Mouse (Mus musculus) cerebellum, adult 11 months (tissue): ENCODE measurements around the gene Coro2b.

Experiments
- DNase-seq: peaks from one replicate; pipeline ENCODE4 v3.0.0; 2022

The Coro2b gene

DNA sequence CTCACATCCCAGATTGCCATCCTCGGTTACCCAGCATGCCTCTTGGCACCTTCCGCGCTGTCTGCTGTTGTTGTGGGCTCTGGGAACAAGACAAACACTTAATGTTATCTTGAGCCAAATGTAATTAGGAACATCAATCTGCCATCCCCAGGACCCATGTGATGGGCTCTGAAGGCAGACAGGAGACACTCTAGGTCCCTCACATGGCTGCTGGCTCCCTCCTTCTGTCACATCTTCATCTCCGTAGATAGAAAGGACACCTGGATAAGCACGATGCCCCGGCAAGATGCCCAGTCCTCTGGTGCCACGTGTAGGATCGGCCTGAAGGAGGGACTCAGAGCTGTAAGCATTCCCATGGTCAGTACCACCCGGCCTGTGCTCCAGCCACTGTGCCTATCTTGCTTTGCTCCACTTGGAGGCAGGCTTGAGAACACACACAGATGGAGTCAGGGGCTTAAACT, 2.4 kb upstream of the Coro2b start:
- peak; percentile 64 for DNase-seq

DNA sequence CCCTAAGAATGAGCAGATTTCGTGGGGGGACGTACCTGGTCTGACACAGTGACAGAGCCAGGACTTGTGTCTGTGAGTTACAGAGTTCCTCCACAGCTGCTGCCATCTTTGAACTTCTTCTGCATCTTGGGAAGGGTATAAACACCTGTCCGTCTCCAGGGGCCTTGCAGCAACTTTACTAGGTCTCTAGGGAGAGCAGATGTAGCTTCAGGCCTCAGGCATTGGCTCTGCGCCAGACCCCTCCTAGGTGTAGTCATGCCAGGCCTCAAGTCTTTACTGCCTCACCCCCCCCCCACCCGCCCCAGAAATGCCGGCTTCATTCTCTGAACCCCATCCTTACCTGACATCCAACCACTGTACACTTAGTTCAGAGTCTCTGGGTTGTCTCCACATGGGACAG, 1.1 kb upstream of the Coro2b start:
- no peak for DNase-seq

DNA sequence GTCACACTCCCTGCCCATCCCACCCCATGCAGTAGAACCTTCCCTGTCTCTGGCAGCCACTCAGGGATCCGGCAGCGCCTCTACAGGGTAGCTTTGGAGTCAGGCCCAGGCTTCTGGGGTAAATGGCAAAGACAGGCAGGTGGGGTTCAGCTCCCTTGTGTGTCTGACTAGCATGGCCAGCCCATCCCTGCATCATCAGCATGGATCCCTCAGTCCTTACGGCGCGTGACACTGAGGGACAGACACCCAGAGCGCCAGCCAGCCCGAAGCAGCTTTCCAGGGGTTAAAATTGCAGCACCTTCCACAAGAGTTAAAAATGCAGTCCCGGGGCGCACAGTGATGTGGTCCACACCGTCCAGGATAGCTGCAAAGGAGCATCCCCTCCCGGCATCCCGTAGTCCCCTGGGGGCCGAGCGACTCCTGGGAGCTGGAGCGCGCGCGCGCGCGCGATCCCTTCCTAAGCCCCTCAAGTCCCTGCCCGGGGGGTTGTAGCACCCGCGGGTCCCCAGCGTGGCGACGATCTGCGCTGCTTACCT, 657 bp downstream of the Coro2b start:
- DNase-seq = peak; percentile 80

DNA sequence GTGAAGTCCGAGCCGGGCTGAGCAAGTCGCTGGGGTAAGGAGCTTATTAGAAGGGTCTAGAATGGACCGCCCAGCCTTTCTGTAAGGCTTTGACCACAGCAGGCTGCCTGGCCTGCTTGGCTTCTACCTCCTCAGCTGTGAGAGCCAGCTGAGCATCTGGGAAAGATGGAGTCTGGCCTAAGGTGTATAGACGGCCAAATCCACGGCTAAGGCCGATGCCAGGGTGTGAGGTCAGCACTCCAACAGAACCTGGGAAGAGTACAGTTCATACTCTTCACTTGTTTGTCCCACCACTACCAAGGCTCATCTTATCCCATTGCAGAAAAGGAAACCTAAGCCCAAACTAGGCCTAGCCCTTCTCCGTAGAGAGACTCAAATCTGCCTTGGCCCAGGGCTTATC, 1.3 kb downstream of the Coro2b start:
- DNase-seq = peak; percentile 62

DNA sequence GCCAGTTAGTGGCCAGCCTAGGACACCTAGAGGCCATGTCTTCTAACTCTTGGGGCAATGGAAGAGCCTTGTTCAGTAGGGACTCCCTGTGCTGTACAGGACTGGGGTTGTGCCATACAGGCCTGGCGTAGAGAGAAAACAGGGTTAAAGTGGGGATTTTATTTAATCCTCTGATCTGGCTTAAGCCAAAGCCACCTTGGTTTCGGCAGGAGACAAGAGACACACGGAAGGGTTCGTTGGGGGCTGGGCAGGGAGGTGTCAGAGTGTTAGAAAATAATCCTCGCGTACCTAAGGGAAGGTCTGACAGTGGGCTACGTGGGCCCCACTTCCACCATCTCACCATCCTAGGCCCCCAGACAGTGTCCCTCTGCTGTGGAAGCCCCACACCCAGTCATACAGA, 2.2 kb downstream of the Coro2b start:
- DNase-seq = no peak

DNA sequence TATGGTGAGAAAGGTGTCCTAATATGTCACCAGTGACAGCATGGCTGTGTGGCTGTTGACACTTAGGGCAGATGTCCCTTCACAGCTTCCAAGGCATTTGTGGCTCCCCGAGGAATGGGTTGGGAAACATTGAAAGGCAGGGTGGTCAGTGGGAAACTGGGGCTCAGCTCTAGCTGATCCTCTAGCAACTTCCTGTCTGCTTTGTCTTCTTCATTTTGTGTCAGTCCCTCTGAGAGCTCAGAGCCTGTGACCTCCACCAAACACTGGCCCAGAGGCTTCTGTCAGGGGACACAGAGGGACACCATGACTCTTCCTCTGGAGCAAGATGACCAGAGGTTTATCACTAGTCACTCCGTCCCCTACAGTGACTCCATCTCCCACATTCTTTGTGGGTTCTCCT, 2.7 kb downstream of the Coro2b start:
- no peak for DNase-seq

DNA sequence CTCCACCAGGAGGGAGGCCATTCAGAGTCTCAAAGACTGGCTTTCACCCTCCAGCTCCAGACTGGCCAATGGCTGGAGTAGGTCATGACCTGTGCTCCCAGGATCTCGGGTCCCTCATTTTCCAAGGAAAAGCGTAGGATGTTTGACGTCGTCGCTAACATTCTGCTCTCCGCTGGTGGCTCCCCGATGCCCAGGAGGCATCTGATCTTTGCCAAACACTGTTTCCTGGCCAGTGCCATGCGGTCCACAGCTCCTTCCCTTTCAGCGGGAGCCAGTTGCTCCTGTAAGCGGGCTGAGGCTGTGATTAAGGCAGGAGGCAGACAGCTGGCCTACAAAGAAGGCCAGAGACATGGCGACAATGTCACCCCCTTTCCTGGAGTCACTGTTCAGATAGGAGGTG, 4.0 kb downstream of the Coro2b start:
- no peak for DNase-seq

DNA sequence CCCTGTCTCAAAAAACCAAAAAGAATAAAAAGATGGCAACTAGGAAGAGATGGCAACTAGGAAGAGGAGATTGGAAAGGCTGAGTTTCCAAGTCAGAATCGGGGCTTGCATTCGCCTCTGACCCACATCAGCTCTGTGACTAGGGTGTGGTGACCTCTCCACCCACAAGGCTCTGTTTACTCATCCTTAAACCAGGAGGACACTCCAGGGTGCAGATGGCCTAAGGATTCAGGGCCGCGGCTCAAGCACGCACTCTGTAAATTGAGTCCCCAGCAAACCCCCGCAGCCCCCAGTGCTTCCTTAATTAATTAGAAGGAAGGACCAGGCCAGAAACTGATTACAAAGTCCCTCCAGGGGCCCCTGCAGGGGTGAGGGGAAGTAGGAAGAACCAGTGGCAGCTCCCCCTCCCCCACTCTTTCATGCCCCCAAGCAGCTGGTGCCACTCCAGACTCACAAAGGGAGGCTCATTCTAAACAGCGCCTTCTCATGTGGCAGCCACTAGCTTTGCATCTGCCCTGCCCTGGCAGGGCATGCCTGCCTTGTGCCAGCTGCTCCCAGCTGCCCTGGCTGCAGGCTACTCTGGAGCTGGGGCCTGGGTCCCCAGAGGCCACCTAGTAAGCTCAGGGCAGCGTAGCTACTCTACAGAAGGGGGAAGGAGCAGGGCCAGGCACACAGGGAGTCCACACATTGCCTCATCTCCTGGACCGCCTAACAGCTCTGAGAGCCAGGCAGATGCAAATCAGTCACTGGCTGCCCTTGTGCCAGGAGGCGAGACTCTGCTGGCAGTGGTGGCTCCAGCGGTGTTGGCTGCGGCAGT, 5.2 kb downstream of the Coro2b start:
- peak; percentile 53 for DNase-seq

DNA sequence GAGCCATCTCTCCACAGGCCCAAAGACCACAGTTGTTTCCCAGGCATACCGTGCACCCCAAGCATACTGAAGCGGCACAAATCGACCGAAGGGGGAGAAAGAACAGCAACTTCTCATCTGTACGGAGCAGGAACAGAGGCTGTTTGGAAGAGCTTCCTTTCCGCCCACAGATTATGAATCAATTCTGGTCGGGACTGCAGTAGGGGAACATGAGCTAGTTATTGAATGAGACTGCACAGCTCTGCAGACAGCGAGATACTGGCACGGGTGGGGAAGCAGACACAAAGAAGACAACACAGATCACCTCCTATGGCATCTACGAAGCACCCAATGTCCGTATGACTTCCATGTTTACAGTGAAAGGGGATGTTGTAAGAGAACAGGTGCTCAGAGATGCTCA, 8.3 kb downstream of the Coro2b start:
- no peak for DNase-seq

DNA sequence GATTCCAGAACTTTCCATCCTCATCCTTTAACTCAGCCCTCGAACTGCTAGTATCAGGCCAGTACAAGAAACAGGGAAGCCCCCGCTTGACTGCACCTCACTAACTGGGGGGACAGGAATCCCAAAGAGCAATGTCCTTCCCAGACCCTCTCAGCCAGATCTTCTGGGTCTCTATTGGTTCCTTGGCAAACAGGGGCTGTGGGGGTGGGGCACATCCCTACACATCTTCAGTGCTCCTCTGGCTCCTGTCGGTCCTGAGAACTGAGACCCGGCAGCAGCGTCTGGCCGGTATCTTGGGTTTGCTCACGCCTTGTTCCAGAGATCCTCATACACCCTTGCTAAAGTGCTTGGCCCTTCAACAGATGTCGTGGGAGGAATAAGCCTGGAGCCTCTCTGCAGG, 10.0 kb downstream of the Coro2b start:
- no peak for DNase-seq

DNA sequence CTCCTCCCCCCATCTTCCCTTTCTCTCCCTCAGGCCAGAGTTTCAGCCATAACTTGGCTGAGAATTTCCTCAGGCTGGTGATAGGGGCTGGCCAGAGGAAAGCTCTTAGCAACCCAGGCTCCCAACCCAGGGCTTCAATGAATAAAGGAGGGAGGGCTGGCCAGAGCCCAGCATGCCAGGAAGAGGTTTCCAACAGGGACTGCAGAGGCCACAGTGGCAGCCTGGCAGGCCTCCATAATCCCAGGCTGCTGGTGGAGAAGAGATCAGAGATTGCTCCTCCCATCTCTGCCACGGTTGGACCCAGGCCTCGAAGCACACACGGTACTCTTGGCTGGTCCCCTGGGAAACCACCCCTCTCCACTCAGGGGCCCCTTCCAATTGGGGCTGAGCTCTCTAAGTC, 10.4 kb downstream of the Coro2b start:
- peak; percentile 77 for DNase-seq

DNA sequence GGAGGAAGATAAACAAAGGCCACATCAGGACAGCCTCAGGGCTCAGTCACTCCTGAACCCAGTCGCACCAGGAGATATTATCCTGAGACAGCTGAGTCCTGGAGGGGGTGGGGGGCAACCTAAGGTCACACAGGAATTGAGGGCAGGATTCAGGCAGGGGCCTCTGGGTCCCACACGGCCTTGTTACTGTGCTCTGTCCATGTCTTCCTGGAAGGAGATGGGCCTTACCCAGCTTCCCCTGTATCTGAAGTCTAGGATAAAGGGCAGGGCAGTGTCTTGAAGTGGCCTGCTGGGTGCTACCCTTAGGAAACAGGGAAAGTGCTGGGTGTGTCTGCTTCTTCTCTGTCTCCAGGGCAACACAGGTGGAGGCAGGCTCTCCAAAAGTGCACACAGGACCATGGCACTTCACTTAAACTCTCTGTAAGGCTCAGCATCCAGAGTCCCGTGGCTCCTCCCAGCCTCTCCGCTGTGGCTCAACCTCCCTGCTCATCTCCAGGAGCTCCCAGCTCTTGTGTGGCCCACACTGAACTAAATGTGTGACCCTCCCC, 12.0 kb downstream of the Coro2b start:
- DNase-seq = no peak

DNA sequence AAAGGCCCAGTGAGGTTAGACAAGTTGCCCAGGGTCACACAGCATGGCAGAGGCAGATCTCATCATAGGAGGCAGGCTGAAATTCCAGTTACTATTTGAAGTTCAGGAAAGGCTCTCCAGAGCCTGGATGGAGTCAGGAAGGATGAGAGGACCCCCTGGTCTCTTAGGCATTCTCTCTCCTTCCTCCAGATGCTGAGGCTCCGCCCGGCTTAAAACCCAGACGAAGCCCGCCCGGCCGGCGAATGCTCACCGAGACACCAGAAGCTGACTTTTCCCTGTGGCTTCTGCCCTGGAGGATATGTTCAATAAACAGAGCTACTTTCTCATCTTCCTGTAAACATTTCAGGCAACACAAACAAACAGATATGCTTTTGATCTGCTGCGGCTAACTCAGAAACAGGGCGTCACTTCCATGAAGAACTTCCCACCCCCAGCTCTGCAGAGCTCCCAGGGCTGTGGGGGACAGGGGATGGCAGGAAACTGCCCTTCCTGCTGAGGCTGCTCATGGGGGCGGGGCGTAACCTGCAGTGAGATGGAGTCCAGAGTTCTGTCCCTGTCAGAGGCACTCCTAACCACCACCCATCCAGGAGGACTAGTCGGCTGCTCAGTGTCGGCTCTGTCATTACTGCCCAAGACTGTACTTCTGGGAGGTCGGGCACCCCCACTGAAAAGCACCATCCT, 13.9 kb downstream of the Coro2b start:
- DNase-seq = no peak

DNA sequence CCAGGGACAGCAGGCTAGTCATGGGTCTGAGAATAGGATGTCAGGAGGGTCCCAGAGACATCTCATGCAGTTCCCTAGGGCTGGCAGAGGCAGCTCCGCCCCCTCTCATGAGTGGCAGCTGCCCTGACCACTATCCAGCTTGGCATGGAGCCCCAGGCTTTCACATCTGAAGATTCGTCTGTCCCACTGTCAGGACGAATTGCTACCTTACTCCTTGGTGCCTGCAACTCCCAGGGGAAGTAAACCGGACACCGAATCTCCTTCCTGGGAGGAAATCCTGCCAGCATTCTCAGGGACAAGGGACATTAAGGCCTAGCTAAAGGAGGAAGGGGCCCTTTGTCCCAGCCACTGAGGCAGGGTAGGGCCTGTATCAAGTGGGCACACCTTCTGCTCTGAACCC, 14.6 kb downstream of the Coro2b start:
- DNase-seq = no peak

DNA sequence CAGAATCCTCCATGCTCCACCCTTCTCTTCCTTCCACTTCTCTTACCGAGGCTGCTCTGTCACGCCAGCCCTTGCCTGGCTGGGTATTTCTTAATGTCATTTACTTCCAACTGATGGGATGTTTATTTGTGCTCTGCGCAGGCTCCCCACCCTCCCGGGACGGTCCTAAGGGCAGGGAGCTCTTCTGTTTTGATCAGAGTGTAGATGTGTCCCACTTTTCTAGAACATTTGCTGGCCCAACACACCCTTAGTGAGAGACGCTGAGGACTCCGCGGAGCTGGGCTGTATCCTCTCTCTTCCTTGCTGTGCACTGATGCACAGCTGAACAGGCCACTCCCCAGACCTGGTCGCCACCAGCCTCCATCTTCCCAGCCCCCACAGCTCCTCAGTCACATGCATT, 15.3 kb downstream of the Coro2b start:
- no peak for DNase-seq

DNA sequence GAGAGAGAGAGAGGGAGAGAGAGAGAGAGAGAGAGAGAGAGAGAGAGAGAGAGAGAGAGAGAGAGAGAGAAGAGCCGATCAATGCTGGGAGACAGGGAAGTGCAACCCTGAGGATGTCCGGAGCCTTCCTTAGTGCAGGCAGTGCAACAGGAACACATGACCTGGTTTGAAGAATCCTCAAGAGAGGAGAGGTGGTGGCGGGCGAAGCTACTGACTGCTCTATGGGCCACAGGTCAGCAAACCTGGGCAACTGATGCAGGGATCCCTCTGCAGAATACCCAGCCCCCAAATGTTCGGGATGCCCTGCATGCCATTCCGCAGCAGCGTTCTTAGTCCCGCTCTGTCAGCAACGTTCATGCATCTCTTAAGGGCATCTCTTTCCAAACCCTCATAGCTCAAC, 15.9 kb downstream of the Coro2b start:
- no peak for DNase-seq

DNA sequence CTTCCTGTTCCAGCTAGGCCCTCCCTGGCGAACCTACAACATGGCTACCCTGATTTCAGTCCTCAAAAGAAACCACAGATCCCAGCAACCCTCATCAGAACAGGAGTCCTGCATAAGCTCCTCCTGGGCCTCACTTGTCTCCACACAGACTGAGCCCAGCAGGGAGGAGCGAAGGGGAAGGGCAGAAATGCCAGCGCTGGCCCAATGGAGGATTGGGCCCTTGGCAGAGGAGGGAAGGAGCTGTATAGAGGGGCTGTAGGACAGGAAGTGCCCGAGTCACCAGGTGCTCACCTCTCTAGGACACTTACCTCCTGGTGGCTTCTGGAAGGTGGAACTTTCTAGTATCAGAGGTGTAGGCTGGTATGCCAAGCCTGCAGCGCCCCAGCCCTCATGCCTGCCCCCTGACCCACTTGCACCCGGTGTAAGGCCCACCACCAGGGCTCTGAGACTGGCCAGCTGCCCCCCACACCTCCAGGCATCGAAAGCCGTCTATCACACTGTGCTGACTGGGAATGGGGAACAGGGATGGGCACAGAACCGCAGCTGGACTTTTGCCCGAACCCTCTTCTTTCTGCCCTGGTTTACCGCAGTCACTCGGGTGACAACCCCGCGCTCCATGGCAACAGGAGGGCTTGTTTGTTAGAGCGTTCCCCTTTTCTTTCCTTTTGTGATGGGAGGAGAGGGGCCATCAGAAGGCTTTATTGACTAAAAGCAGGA, 16.9 kb downstream of the Coro2b start:
- DNase-seq = no peak

DNA sequence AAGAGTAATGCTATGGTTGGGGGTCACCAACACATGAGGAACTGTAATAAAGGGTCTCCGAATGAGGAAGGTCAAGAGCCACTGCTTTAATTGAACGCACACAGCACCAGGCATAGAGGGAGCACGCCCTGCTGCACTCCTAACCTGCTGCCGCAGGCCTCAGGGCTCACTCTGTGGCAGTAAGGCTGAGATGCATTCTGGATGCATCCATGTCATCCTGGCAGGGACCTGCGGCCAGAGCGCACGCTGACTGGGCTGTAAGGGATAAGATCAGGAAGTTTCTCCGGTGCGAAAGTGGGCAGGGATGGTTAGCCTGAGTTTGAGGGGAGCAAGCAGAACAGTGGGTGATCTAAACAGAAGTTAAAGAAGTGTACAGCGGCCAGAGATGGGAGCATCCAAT, 17.5 kb downstream of the Coro2b start:
- no peak for DNase-seq

DNA sequence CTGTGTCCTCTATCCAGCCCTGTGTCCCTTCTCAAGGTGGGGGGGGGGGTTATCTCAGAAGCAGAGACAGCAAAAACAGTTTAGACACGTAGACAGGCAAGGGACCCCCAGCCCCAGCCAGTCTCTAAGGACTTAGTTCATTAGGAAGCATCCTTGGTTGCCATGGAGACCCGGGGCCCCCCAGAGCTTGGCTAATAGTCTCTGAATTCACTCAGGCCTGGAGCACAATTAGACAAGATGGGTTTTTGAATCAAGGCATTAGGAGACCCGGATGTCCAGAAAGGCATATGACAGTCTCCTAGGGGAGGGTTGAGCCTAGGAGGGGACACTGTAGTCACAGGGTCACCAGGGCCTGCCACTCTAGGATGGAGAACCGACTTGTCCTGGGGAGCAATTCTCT, 18.3 kb downstream of the Coro2b start:
- DNase-seq = no peak

DNA sequence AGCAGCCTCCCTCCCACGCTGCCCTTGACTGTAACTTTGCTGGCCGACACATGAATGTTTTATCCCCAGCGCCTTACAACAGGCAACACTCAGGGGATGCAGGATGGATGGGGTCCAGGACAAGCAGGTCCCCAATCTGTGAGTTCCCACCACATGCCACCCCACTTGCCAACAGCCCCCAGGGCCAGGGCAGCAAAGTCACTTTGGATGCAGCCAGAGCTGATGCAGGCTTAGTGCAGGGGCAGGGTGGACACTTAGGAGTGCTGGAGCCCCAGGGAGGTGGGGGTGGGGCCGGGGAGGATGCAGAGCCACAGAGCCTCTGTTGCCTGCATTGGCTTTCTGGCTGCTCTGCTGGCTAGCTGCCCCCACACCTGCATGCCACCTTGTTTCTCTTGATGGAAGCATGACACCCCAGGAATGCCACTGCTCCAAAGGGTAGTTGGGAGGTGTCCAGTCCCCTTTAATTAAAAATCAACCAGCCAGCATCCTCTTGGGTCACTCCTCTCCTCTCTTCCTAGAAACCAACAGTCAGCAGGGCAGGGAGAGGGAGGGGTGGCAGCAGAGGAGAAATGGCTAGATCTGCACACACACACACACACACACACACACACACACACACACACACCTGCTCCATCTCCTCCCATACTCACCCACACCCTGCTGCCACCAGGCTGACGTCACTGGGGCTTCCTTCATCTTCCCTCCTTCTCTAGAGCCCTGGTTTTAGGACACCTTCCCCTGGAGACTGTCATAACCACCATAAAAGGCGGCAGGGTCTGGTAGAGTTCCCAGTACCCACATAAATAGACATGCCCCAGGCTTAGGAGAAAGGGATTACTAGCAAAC, 19.5 kb downstream of the Coro2b start:
- DNase-seq = no peak

DNA sequence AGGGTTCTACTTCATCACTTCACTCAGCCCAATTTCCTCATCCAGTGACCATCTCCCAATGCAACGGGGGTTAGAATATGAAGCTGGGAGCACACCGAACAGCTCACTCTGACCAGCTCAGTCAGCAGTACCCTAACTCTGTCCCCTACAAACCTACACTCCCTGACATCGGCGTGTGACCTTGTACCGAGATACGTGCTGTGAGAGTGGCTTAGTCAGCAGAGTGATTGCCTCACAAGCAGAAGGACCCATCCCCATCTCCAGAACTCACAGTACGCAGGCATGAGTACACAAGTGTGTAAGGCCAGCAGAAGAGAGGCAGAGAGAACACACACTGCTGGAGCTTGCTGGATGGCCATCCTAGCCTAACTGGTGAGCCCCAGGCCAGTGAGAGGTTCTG, 21.7 kb downstream of the Coro2b start:
- DNase-seq = no peak

DNA sequence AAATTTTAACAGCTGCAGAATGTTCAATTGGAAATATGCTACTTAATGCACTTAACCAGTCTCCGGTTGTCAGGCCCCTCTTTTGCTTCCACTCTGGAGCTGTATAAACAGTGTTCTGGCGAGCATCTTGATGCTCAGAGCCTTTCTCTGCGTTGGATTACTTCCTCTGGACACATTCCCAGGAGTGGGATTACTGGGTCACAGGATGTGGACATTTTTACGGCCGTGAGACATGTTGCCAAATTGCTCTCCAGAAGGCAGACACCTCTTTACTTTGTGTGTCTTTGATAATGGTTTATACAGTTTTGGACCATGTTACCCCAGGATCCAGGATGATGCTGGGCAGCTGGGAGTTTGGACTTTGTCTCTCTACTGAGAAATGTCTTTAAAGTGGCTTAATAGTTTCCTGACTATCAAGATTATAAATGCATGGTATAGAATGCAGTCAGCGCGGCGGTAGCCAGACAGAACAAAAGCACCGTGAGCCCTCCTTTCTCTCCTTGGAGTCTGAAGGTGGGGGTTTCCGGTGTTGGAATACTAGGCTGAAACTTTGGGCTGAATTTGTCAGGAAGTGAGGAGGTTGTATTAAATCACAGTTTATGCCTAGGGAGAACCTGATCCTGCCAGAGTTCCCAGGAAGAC, 23.2 kb downstream of the Coro2b start:
- no peak for DNase-seq
